Mouse (Mus musculus): ENCODE measurements at regions not wholly inside any gene's neighbourhood (a gene's known extent, or its start where the extent isn't known, plus 50 kb on each side); places are given as distances from the start of the nearest gene placed in this dataset.

- TF ChIP-seq CTCF (IDR thresholded peaks at IDR 0.05; ENCODE audit: extremely low read depth, insufficient read depth, insufficient read length, insufficient replicate concordance) (no peak), POLR2A (IDR thresholded peaks at IDR 0.05; ENCODE audit: low read depth, low read length) (no peak)
These were observed 486.5 kb downstream of the Prss52 start for GRCm38 (mm10) chr14:64590611-64591010.

Data from spleen, adult 2 months (tissue).